Mouse (Mus musculus) testis, adult 2 months (tissue): ENCODE measurements around the gene Use1.

Source experiments
- CTCF ChIP-seq: fragments of 200-500 bp; IDR thresholded peaks from 2 replicates; pipeline ENCODE4 v1.5.1; 2012; ENCODE audit warnings: low read depth, mild to moderate bottlenecking, inconsistent platforms, low read length, moderate library complexity; ENCODE audit not compliant: control insufficient read depth, insufficient read depth, insufficient replicate concordance
- POLR2A ChIP-seq: fragments of 200-500 bp; IDR thresholded peaks from 2 replicates; pipeline ENCODE4 v1.6.1; 2012; ENCODE audit warnings: low read depth, mild to moderate bottlenecking, inconsistent platforms, low read length, moderate library complexity; ENCODE audit not compliant: control insufficient read depth

DNA sequence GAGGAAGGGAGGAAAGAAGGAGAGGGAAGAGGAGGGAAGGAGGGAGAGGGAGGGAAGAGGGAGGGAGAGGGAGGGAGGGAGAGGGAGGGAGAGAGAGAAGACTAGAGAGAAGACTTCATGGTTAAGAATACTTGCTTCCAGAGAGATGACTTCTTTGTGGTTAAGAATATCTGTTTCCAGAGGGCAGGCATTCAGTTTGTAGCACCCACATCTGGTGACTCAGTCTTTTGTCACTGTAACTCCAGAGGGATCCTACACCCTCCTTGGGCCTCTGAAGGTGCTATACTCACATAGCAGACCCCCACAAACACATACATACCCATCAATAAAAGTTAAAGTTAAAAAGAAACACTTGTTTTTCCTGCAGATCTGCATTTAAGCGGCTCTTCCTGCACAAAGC lies 15.1 kb upstream of the Use1 start:
- no peak for TF ChIP-seq CTCF
- no peak for TF ChIP-seq POLR2A
